Mouse (Mus musculus) liver, postnatal 0 days (tissue): ENCODE results near the gene Mrpl48.

Experiments used
- CTCF ChIP-seq: sonication (generic); IDR thresholded peaks from 2 replicates; pipeline ENCODE4 v1.5.1; 2016; ENCODE audit warnings: antibody characterized with exemption, low read depth
- EP300 ChIP-seq: IDR thresholded peaks from 2 replicates; pipeline ENCODE4 v1.6.1; 2016; ENCODE audit warnings: antibody characterized with exemption, low read depth, mild to moderate bottlenecking

- TF ChIP-seq EP300 (no peak), CTCF (no peak)
Observed at GRCm38 (mm10) chr7:100544437-100544836, 63.7 kb downstream of the Mrpl48 start.
